Mouse (Mus musculus): ENCODE data around the gene H2-K1. TPM values are rescaled to one million over a fixed set of nuclear protein-coding genes. Genes with fewer than 3 reads are reported as not detected.

H2-K1 gene
- polyA plus RNA-seq, 1 experiment from 2014 or later, result 37.2 TPM

GRCm38 (mm10) chr17:33968927-33969326 is 31.2 kb downstream of the H2-K1 start:
- peak; percentile 64 for ATAC-seq (ENCODE audit: low FRiP score)
- DNase-seq (ENCODE audit: low spot score, missing footprints), result no peak
- Histone ChIP-seq H3K4me2 (no peak overlapping the region), H3K9me3 (ENCODE audit: control insufficient read depth, low read length) (no peaks in the 10 kb centered on the region), H3K27me3 (ENCODE audit: control insufficient read depth, insufficient read depth, low read length) (no peaks in the 10 kb centered on the region), H3K4me3 (ENCODE audit: low read depth, low read length) (no peak overlapping the region), H3K4me1 (ENCODE audit: control insufficient read depth, insufficient read depth, low read length) (no peaks in the 10 kb centered on the region), H3K27ac (ENCODE audit: low read depth, low read length) (no peak overlapping the region), H3K36me3 (ENCODE audit: control insufficient read depth, insufficient read depth, low read length) (no peaks in the 10 kb centered on the region), H3K9ac (ENCODE audit: low read length) (no peak overlapping the region)
- 38% methylated on average over 5 of the region's 5 CpGs for WGBS

- no peak overlapping the region for H3K4me2 ChIP-seq
- WGBS, result 3% methylated on average over 9 of the region's 9 CpGs
- DNase-seq (ENCODE audit: low spot score, missing footprints) (peak; percentile 99), ATAC-seq (ENCODE audit: low FRiP score) (peak; percentile 69; the same call in 1 of the 2 replicates)
- no peaks in the 10 kb centered on the region for H3K36me3 ChIP-seq (ENCODE audit: control insufficient read depth, insufficient read depth, low read length)
- no peak overlapping the region for H3K27ac ChIP-seq (ENCODE audit: low read depth, low read length)
- H3K9ac ChIP-seq (ENCODE audit: low read length), result no peak overlapping the region
- no peaks in the 10 kb centered on the region for H3K27me3 ChIP-seq (ENCODE audit: control insufficient read depth, insufficient read depth, low read length)
- no peaks in the 10 kb centered on the region for H3K9me3 ChIP-seq (ENCODE audit: control insufficient read depth, low read length)
- H3K4me3 ChIP-seq (ENCODE audit: low read depth, low read length), result no peak overlapping the region
- H3K4me1 ChIP-seq (ENCODE audit: control insufficient read depth, insufficient read depth, low read length), result no peaks in the 10 kb centered on the region
Measured at GRCm38 (mm10) chr17:33968489-33968888, 31.7 kb downstream of the H2-K1 start.

- no peak for ATAC-seq (ENCODE audit: low FRiP score)
- H3K9me3 ChIP-seq (ENCODE audit: control insufficient read depth, low read length), result no peaks in the 10 kb centered on the region
Measured at GRCm38 (mm10) chr17:33965846-33966550, 34.1 kb downstream of the H2-K1 start.

GRCm38 (mm10) chr17:33965082-33965845 is 34.9 kb downstream of the H2-K1 start:
- Histone ChIP-seq H3K36me3 (ENCODE audit: control insufficient read depth, insufficient read depth, low read length) (peaks cover 7% of the 10 kb centered on the region), H3K4me1 (ENCODE audit: control insufficient read depth, insufficient read depth, low read length) (no peaks in the 10 kb centered on the region), H3K4me3 (ENCODE audit: low read depth, low read length) (no peak overlapping the region), H3K4me2 (no peak overlapping the region), H3K9ac (ENCODE audit: low read length) (no peak overlapping the region), H3K27ac (ENCODE audit: low read depth, low read length) (no peak overlapping the region), H3K27me3 (ENCODE audit: control insufficient read depth, insufficient read depth, low read length) (no peaks in the 10 kb centered on the region), H3K9me3 (ENCODE audit: control insufficient read depth, low read length) (no peaks in the 10 kb centered on the region)
- no peak for DNase-seq (ENCODE audit: low spot score, missing footprints)
- ATAC-seq (ENCODE audit: low FRiP score), result no peak
- WGBS, result 92% methylated on average over 14 of the region's 17 CpGs

More at GRCm38 (mm10) chr17:33965846-33966550, 34.1 kb downstream of the H2-K1 start:
- H3K4me1 ChIP-seq (ENCODE audit: control insufficient read depth, insufficient read depth, low read length), result no peaks in the 10 kb centered on the region
- no peak overlapping the region for H3K27ac ChIP-seq (ENCODE audit: low read depth, low read length)
- H3K27me3 ChIP-seq (ENCODE audit: control insufficient read depth, insufficient read depth, low read length), result no peaks in the 10 kb centered on the region
- no peak overlapping the region for H3K9ac ChIP-seq (ENCODE audit: low read length)
- no peak for DNase-seq (ENCODE audit: low spot score, missing footprints)
- peaks cover 7% of the 10 kb centered on the region for H3K36me3 ChIP-seq (ENCODE audit: control insufficient read depth, insufficient read depth, low read length)
- H3K4me3 ChIP-seq (ENCODE audit: low read depth, low read length), result no peak overlapping the region
- no peak overlapping the region for H3K4me2 ChIP-seq
- 89% methylated on average over 16 of the region's 16 CpGs for WGBS

- Histone ChIP-seq H3K36me3 (ENCODE audit: control insufficient read depth, insufficient read depth, low read length) (peaks cover 15% of the 10 kb centered on the region), H3K4me2 (no peak overlapping the region), H3K9ac (ENCODE audit: low read length) (no peak overlapping the region), H3K4me3 (ENCODE audit: low read depth, low read length) (no peak overlapping the region), H3K9me3 (ENCODE audit: control insufficient read depth, low read length) (no peaks in the 10 kb centered on the region), H3K27ac (ENCODE audit: low read depth, low read length) (no peak overlapping the region), H3K4me1 (ENCODE audit: control insufficient read depth, insufficient read depth, low read length) (no peaks in the 10 kb centered on the region), H3K27me3 (ENCODE audit: control insufficient read depth, insufficient read depth, low read length) (no peaks in the 10 kb centered on the region)
- WGBS, result 96% methylated on average over 7 of the region's 7 CpGs
- no peak for DNase-seq (ENCODE audit: low spot score, missing footprints)
- no peak for ATAC-seq (ENCODE audit: low FRiP score)
Measured at GRCm38 (mm10) chr17:33962876-33963275, 37.3 kb downstream of the H2-K1 start.

GRCm38 (mm10) chr17:33959948-33960347 is 40.2 kb downstream of the H2-K1 start:
- Histone ChIP-seq H3K27me3 (ENCODE audit: control insufficient read depth, insufficient read depth, low read length) (no peaks in the 10 kb centered on the region), H3K4me2 (no peak overlapping the region), H3K4me3 (ENCODE audit: low read depth, low read length) (no peak overlapping the region), H3K27ac (ENCODE audit: low read depth, low read length) (no peak overlapping the region), H3K9ac (ENCODE audit: low read length) (no peak overlapping the region), H3K36me3 (ENCODE audit: control insufficient read depth, insufficient read depth, low read length) (peaks cover 15% of the 10 kb centered on the region), H3K9me3 (ENCODE audit: control insufficient read depth, low read length) (no peaks in the 10 kb centered on the region), H3K4me1 (ENCODE audit: control insufficient read depth, insufficient read depth, low read length) (peaks cover 7% of the 10 kb centered on the region)
- no peak for ATAC-seq (ENCODE audit: low FRiP score)
- 91% methylated on average over 15 of the region's 15 CpGs for WGBS
- DNase-seq (ENCODE audit: low spot score, missing footprints), result no peak

- 93% methylated on average over 13 of the region's 13 CpGs for WGBS
- Histone ChIP-seq H3K4me3 (ENCODE audit: low read depth, low read length) (no peak overlapping the region), H3K36me3 (ENCODE audit: control insufficient read depth, insufficient read depth, low read length) (peaks cover 15% of the 10 kb centered on the region), H3K27ac (ENCODE audit: low read depth, low read length) (no peak overlapping the region), H3K4me1 (ENCODE audit: control insufficient read depth, insufficient read depth, low read length) (peaks cover 14% of the 10 kb centered on the region), H3K9ac (ENCODE audit: low read length) (no peak overlapping the region), H3K27me3 (ENCODE audit: control insufficient read depth, insufficient read depth, low read length) (no peaks in the 10 kb centered on the region), H3K4me2 (no peak overlapping the region), H3K9me3 (ENCODE audit: control insufficient read depth, low read length) (no peaks in the 10 kb centered on the region)
- DNase-seq (ENCODE audit: low spot score, missing footprints), result no peak
- ATAC-seq (ENCODE audit: low FRiP score), result no peak
Measured at GRCm38 (mm10) chr17:33959135-33959534, 41.0 kb downstream of the H2-K1 start.

GRCm38 (mm10) chr17:33958451-33958850 is 41.7 kb downstream of the H2-K1 start:
- DNase-seq (ENCODE audit: low spot score, missing footprints) (no peak), ATAC-seq (ENCODE audit: low FRiP score) (no peak)
- Histone ChIP-seq H3K9me3 (ENCODE audit: control insufficient read depth, low read length) (no peaks in the 10 kb centered on the region), H3K27me3 (ENCODE audit: control insufficient read depth, insufficient read depth, low read length) (no peaks in the 10 kb centered on the region), H3K4me1 (ENCODE audit: control insufficient read depth, insufficient read depth, low read length) (peaks cover 19% of the 10 kb centered on the region), H3K4me2 (no peak overlapping the region), H3K27ac (ENCODE audit: low read depth, low read length) (no peak overlapping the region), H3K4me3 (ENCODE audit: low read depth, low read length) (no peak overlapping the region), H3K9ac (ENCODE audit: low read length) (no peak overlapping the region), H3K36me3 (ENCODE audit: control insufficient read depth, insufficient read depth, low read length) (peaks cover 16% of the 10 kb centered on the region)
- WGBS, result 95% methylated on average over 11 of the region's 11 CpGs

- no peak overlapping the region for H3K27ac ChIP-seq (ENCODE audit: low read depth, low read length)
- ATAC-seq (ENCODE audit: low FRiP score) (no peak), DNase-seq (ENCODE audit: low spot score, missing footprints) (no peak)
- H3K9me3 ChIP-seq (ENCODE audit: control insufficient read depth, low read length), result no peaks in the 10 kb centered on the region
- peaks cover 18% of the 10 kb centered on the region; the same call in 1 of the 2 replicates for H3K36me3 ChIP-seq (ENCODE audit: control insufficient read depth, insufficient read depth, low read length)
- WGBS, result 84% methylated on average over 6 of the region's 6 CpGs
- H3K4me2 ChIP-seq, result no peak overlapping the region
- H3K4me1 ChIP-seq (ENCODE audit: control insufficient read depth, insufficient read depth, low read length), result peaks cover 28% of the 10 kb centered on the region
- H3K27me3 ChIP-seq (ENCODE audit: control insufficient read depth, insufficient read depth, low read length), result no peaks in the 10 kb centered on the region
- H3K9ac ChIP-seq (ENCODE audit: low read length), result no peak overlapping the region
- H3K4me3 ChIP-seq (ENCODE audit: low read depth, low read length), result no peak overlapping the region
Measured at GRCm38 (mm10) chr17:33957493-33957892, 42.7 kb downstream of the H2-K1 start.

Data from midbrain, embryonic 11.5 days (tissue).